Mouse (Mus musculus) midbrain, embryonic 13.5 days (tissue): ENCODE results near the gene Lgals3bp. TPM values are rescaled to one million over a fixed set of nuclear protein-coding genes. Genes with fewer than 3 reads are reported as not detected.

Source experiments
- ATAC-seq: fragments of 200-750 bp; cut with Nextera tagmentation; 2 replicates; pipeline ENCODE4 v1.8.0; 2017; ENCODE audit warnings: mild to moderate bottlenecking, moderate TSS enrichment, moderate library complexity
- H3K27ac ChIP-seq: fragments of 300-500 bp; sonication (generic); 2 replicates; pipeline ENCODE4 v1.5.1; 2015; ENCODE audit warnings: inconsistent platforms, mild to moderate bottlenecking, moderate library complexity
- H3K27me3 ChIP-seq: fragments of 300-500 bp; sonication (generic); 2 replicates; pipeline ENCODE4 v1.6.1; 2015; ENCODE audit warnings: mild to moderate bottlenecking, inconsistent platforms
- H3K36me3 ChIP-seq: fragments of 300-500 bp; sonication (generic); 2 replicates; pipeline ENCODE4 v1.6.1; 2015; ENCODE audit warnings: mild to moderate bottlenecking, inconsistent platforms
- H3K4me1 ChIP-seq: fragments of 300-500 bp; sonication (generic); replicated peaks from 2 replicates; pipeline ENCODE4 v1.6.1; 2015; ENCODE audit warnings: inconsistent platforms
- H3K4me2 ChIP-seq: fragments of 300-500 bp; sonication (generic); replicated peaks from 2 replicates; pipeline ENCODE4 v1.6.1; 2015; ENCODE audit warnings: moderate library complexity, mild to moderate bottlenecking, inconsistent platforms
- H3K4me3 ChIP-seq: fragments of 300-500 bp; sonication (generic); replicated peaks from 2 replicates; pipeline ENCODE4 v1.5.1; 2015; ENCODE audit warnings: mild to moderate bottlenecking, inconsistent platforms
- H3K9ac ChIP-seq: fragments of 300-500 bp; sonication (generic); replicated peaks from 2 replicates; pipeline ENCODE4 v1.6.1; 2015; ENCODE audit warnings: mild to moderate bottlenecking, inconsistent platforms
- H3K9me3 ChIP-seq: fragments of 300-500 bp; sonication (generic); 2 replicates; pipeline ENCODE4 v1.6.1; 2016; ENCODE audit warnings: mild to moderate bottlenecking, inconsistent platforms
- WGBS: fragments of 180-500 bp; shearing (Covaris S2); methylation state at CpG from one replicate; pipeline ENCODE4 v1.1.7; 2015; 5-methylcytosine and 5-hydroxymethylcytosine counted together
- polyA plus RNA-seq: library from polyadenylated mRNA; unstranded; fragments of >200 nt; fragmentation: Nextera tagmentation; extraction: Ambion mirVana; gene quantifications from 2 replicates; pipeline ENCODE4 v1.2.1, GENCODE M21; 2015

Lgals3bp gene
- 1.7 and 2.3 TPM in 2 replicates for polyA plus RNA-seq

DNA sequence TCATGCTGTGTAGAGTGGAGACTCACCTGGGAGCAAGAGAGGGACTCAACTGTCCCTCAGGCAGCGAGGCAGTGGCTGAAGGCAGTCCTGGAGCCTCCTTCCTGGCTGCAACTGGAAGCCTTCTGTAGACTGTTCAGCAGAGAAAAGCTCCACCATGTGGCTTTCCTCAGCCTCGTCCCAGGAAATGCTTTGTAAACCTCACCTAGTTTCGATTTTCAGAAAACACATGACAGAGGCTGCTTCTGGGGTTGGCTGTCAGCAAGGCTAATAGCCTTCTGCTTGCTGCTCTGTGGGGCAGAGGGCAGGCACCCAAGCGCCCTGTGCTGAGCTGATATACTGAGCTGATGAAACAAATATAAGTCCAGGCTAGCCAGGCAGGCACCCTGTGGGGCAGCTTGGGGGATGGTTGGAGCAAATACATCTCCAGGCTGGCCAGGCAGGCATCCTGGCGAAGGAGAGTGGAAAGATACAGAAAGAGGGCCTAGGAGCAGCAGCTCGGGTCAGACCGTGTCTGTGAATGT lies at the start of gene Lgals3bp:
Gene Lgals3bp (minus strand): TSS at position 333 of the 521 bp plus-strand sequence.
- H3K27ac ChIP-seq, result no peak within 1 kb of the TSS
- no peaks in the 10 kb centered on the region for H3K9me3 ChIP-seq
- H3K36me3 ChIP-seq, result peaks cover 15% of the 10 kb centered on the region
- WGBS, result 63% methylated on average over 7 of the region's 7 CpGs
- ATAC-seq, result no peak
- H3K4me2 ChIP-seq, result no peak within 1 kb of the TSS
- H3K4me1 ChIP-seq, result no peaks in the 10 kb centered on the region
- H3K4me3 ChIP-seq, result no peak within 1 kb of the TSS
- no peak within 1 kb of the TSS for H3K9ac ChIP-seq
- H3K27me3 ChIP-seq, result no peaks in the 10 kb centered on the region

DNA sequence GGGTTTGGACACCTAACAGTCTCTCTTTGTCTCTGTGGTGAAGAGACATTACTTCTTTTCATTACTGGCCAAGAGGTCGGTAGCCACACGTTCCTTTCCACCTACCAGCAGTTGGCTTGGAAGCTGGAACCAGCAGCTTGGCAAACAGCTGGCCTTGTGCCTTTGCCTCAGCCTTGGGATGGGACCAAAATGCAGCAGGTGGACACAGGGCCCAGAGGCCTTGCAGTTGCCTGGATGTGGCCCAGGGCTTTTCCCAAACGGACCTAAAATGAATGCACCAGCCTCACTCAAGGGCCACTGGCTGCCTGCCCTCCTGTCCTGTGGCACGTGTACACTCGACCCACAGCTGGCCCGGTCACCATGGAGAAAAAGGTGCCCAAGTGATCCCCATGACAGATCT lies 49.3 kb upstream of the Lgals3bp start:
- Histone ChIP-seq H3K9ac (no peak overlapping the region), H3K4me1 (0 out of 2 replicates have a peak, but pooled peaks cover 6% of the 10 kb centered on the region), H3K27me3 (no peaks in the 10 kb centered on the region), H3K4me2 (no peak overlapping the region), H3K27ac (no peak overlapping the region), H3K4me3 (no peak overlapping the region), H3K9me3 (no peaks in the 10 kb centered on the region), H3K36me3 (no peaks in the 10 kb centered on the region)
- WGBS, result 83% methylated on average over 6 of the region's 6 CpGs
- no peak for ATAC-seq

- Histone ChIP-seq H3K4me3 (no peak overlapping the region), H3K27ac (no peak overlapping the region), H3K27me3 (peaks cover 14% of the 10 kb centered on the region; the same call in 1 of the 2 replicates), H3K36me3 (no peaks in the 10 kb centered on the region), H3K9ac (no peak overlapping the region), H3K4me1 (no peaks in the 10 kb centered on the region), H3K4me2 (no peak overlapping the region), H3K9me3 (no peaks in the 10 kb centered on the region)
- 88% methylated on average over 8 of the region's 8 CpGs for WGBS
- no peak for ATAC-seq
These were observed 46.5 kb upstream of the Lgals3bp start for GRCm38 (mm10) chr11:118448385-118448784.

DNA sequence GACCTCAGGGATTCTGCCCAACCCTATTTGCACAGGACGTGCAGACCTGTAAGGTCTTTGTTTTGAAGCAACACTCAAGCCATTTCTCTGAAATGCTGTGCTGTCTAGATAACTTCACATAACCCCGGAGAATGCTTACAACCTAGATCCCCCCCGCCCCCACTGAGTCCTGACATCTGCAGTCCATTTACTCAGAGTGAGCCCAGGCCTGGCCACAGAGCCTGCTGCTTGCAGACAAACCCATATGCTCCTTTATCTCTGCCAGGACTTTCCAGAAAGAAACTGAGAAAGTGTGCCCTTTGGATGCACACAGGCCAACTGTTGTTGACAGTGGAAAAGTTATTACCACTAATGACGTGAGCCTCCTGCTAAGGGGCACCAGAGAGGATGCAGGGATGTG lies 45.5 kb upstream of the Lgals3bp start:
- WGBS, result 78% methylated on average over 4 of the region's 4 CpGs
- ATAC-seq, result no peak
- H3K4me1 ChIP-seq, result peaks cover 6% of the 10 kb centered on the region
- no peak overlapping the region for H3K4me3 ChIP-seq
- no peaks in the 10 kb centered on the region for H3K36me3 ChIP-seq
- no peaks in the 10 kb centered on the region for H3K9me3 ChIP-seq
- no peak overlapping the region for H3K4me2 ChIP-seq
- H3K9ac ChIP-seq, result no peak overlapping the region
- no peak overlapping the region for H3K27ac ChIP-seq
- H3K27me3 ChIP-seq, result peaks cover 14% of the 10 kb centered on the region; the same call in 1 of the 2 replicates

DNA sequence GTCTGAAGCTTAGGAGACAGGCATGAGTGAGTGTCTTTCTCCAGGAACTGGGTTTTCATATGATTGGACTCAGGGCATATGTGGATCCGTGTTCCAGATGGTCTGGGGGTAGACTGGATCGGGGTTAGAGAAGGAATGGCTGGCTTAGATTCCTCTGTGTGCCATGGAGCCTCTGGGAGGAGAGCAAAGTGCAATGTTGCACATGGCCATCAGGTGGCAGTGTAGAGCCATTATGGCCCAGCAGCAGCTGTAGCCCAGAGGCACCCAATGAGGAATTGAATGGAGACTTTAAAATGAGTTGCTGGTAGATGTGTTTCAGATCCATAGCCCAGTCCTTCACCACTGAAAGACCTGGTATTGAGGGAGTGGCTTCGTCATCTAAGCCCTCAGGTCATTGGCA lies 44.0 kb upstream of the Lgals3bp start:
- Histone ChIP-seq H3K4me3 (no peak overlapping the region), H3K9ac (no peak overlapping the region), H3K9me3 (no peaks in the 10 kb centered on the region), H3K4me2 (no peak overlapping the region), H3K4me1 (peaks cover 6% of the 10 kb centered on the region), H3K27me3 (peaks cover 14% of the 10 kb centered on the region; the same call in 1 of the 2 replicates), H3K27ac (no peak overlapping the region), H3K36me3 (no peaks in the 10 kb centered on the region)
- peak; percentile 44 for ATAC-seq
- 9% methylated on average over 3 of the region's 3 CpGs for WGBS

DNA sequence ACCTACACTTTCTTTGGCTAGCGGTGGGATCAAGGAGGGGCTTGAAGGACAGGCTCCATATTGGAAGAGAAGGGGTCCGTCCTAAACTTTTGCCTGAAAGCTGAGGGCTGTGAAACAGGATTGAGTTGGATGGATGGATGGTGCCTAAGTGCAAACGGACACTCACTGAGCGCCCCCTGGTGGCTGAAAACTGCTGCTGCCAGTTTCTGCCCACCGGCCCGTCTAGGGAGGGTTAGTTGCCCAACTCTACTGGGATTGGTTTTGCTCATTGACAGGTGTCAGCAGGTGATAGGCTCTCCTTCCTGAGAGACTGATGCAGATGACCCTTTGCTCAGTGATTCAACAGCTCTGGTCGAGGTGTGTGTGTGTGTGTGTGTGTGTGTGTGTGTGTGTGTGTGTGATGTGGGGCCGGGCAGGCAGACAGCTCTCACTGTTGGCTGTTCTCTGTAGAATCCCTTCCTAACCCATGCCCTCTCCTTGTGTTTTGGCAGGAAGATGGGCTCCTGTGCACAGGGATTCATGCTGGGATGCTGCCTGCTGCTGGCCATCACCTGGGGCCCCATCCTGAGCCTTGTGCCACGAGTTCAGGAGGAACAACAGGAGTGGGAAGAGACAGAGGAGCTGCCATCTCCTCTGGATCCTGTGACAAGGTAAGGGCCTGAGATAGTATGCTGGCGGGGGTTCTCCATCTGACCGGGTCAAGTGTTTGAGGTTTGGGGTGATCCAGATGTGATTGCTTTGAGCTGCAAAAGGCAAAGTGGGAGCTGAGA lies 41.5 kb upstream of the Lgals3bp start:
- Histone ChIP-seq H3K36me3 (no peaks in the 10 kb centered on the region), H3K27ac (no peak overlapping the region), H3K4me2 (no peak overlapping the region), H3K9ac (no peak overlapping the region; the same call in 1 of the 2 replicates), H3K9me3 (no peaks in the 10 kb centered on the region), H3K4me1 (peaks cover 25% of the 10 kb centered on the region), H3K27me3 (peaks cover 14% of the 10 kb centered on the region; the same call in 1 of the 2 replicates), H3K4me3 (no peak overlapping the region)
- WGBS, result 28% methylated on average over 10 of the region's 11 CpGs
- ATAC-seq, result no peak

GRCm38 (mm10) chr11:118442691-118443090 lies 40.8 kb upstream of the Lgals3bp start:
- no peak overlapping the region for H3K27ac ChIP-seq
- H3K9ac ChIP-seq, result no peak overlapping the region
- 78% methylated on average over 13 of the region's 13 CpGs for WGBS
- H3K27me3 ChIP-seq, result peaks cover 14% of the 10 kb centered on the region; the same call in 1 of the 2 replicates
- no peak overlapping the region for H3K4me2 ChIP-seq
- peaks cover 32% of the 10 kb centered on the region for H3K4me1 ChIP-seq
- H3K4me3 ChIP-seq, result no peak overlapping the region
- no peaks in the 10 kb centered on the region for H3K36me3 ChIP-seq
- ATAC-seq, result 0 out of 2 replicates have a peak, but pooled peaks have one; percentile 7
- H3K9me3 ChIP-seq, result no peaks in the 10 kb centered on the region

DNA sequence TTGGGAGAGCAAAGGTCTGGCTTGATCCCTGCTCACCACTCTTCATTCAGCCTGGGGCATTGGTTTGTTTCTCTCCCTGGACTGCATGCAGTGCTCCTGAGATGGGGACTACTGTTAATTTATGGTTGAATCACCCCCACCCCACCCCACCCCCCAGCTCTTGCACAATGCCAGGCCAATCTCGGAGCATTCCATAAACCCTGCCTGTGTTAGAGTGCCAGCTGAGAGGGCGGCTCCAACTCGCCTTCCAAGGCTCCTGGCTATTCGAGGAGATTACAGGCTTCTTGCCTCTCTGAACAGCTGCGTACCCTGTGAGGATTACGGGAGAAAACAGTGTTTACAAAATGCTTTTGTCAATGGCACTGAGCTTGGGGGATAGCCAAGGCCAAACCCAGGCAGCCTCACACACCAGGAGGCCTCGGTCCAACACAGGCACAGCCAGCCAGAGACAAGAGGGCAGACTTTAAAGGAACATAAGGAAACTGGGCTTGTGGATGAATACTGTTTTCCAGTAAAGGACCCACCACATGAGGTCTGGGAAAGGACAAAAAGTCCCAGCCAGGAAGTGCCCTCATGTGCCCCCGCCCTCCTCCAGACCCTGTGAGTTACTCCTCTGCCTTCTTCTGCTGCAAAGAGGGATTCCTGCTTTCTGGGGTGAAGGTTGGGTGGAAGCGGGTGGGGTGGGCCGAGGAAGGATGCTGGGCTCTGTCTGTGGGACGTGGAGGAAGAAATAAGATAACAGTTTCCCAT lies 36.9 kb upstream of the Lgals3bp start:
- H3K4me1 ChIP-seq, result peaks cover 52% of the 10 kb centered on the region
- ATAC-seq, result peak; percentile 75
- H3K27me3 ChIP-seq, result peaks cover 3% of the 10 kb centered on the region; the same call in 1 of the 2 replicates
- peak overlapping the region; percentile 75 for H3K27ac ChIP-seq
- H3K9me3 ChIP-seq, result no peaks in the 10 kb centered on the region
- H3K9ac ChIP-seq, result no peak overlapping the region
- H3K4me3 ChIP-seq, result no peak overlapping the region
- no peaks in the 10 kb centered on the region for H3K36me3 ChIP-seq
- peak overlapping the region; percentile 9; the same call in 1 of the 2 replicates for H3K4me2 ChIP-seq
- 10% methylated on average over 11 of the region's 11 CpGs for WGBS

- Histone ChIP-seq H3K9me3 (no peaks in the 10 kb centered on the region), H3K4me1 (peaks cover 53% of the 10 kb centered on the region), H3K36me3 (no peaks in the 10 kb centered on the region), H3K27me3 (no peaks in the 10 kb centered on the region), H3K4me2 (no peak overlapping the region), H3K9ac (no peak overlapping the region), H3K27ac (peak overlapping the region; percentile 67; the same call in 1 of the 2 replicates), H3K4me3 (no peak overlapping the region)
- 25% methylated on average over 6 of the region's 6 CpGs for WGBS
- ATAC-seq, result peak; percentile 56
These were observed 34.6 kb upstream of the Lgals3bp start for GRCm38 (mm10) chr11:118436471-118436935.

DNA sequence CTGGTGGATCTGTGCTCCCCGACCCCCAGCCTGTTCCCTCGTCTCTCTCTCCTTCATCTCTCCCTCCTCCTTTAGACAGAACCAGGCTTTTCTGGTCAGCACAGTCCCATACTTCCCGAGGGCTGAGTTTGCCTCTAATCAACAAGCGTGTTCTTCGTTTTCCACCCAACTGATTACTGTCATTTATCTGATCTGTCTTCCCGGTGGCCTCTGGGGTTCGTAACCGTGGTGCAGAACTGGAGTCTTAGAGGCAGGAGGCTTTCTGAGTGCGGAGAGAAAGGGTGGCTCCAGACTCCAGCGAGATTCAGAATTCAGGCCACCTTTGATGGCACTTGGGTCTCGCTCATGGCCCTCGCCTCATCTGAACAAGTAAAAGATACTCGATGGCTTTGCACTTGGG lies 32.2 kb upstream of the Lgals3bp start:
- Histone ChIP-seq H3K27ac (no peak overlapping the region), H3K4me1 (peaks cover 41% of the 10 kb centered on the region), H3K4me2 (peak overlapping the region; percentile 9; the same call in 1 of the 2 replicates), H3K36me3 (no peaks in the 10 kb centered on the region), H3K9ac (no peak overlapping the region), H3K9me3 (no peaks in the 10 kb centered on the region), H3K4me3 (no peak overlapping the region), H3K27me3 (peaks cover 4% of the 10 kb centered on the region)
- WGBS, result 61% methylated on average over 13 of the region's 13 CpGs
- no peak for ATAC-seq

DNA sequence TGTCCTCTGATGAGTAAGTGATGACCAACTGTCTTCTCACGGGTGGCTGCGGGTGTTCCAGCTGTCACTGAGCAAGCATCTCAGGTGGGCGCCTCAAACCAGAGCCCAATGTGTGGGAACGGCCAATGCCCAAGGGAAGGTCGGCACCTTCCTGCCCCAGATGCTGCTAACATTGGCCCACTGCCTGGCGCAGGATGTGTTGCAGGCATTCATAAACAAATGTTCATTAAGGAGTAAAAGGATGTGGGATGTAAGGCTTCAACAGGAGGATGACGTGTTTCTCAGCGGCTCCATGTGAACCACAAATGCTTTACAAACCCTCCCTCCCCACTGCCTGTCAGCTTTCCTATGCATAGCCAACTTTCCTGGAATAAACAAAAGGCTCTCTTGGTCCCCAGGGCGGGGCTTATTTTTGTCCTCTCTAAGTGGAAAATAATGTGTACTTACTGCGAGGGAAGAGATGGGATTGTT lies 31.5 kb upstream of the Lgals3bp start:
- Histone ChIP-seq H3K4me2 (peak overlapping the region; percentile 9; the same call in 1 of the 2 replicates), H3K36me3 (no peaks in the 10 kb centered on the region), H3K9me3 (no peaks in the 10 kb centered on the region), H3K4me3 (no peak overlapping the region), H3K27me3 (peaks cover 9% of the 10 kb centered on the region), H3K9ac (no peak overlapping the region), H3K4me1 (peaks cover 40% of the 10 kb centered on the region), H3K27ac (no peak overlapping the region)
- 70% methylated on average over 10 of the region's 10 CpGs for WGBS
- ATAC-seq, result no peak
